Comparison of ENCODE assay signal across 32 mouse cellular contexts in the genomic region with DNA sequence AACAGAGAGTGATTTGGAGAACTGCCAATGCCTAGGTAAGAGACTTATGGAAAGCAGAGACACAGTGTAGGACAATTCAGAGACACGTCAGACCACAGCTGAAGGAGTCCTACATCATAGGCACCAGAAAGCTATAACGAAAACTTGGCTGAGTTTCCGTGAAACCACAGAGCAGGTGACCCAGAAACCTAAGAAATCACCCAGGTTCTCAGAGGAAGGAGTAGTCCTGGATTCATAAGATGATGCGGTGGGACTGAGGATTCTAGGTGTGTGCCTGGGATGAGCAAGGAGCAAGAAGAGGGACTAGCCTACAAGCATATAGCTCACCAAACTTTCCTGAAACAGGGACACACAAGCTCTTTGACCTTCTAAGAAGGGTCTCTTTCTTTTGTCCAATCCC. TPM values are rescaled to one million over a fixed set of nuclear protein-coding genes. Genes with fewer than 3 reads are reported as not detected.
DNase-seq lines count a peak whose midpoint lies in the region; ATAC-seq and TF ChIP-seq lines count a peak whose summit lies in the region.
"Had no signal": no experiment of that assay in that cellular context is flagged by ENCODE, and none has a peak within 500 bp of the region (broad histone marks: within the 10 kb centered on the region; RNA-seq: fewer than 3 reads in every experiment).

No protein-coding gene starts in this region.

- no peaks in the 10 kb centered on the region for H3K27me3 ChIP-seq in heart, embryonic 14.5 days (ENCODE audit: control insufficient read depth, insufficient read depth, low read length)
- no peaks in the 10 kb centered on the region for H3K27me3 ChIP-seq in kidney, embryonic 16.5 days (ENCODE audit: insufficient read depth, low read length)
- peaks cover 8% of the 10 kb centered on the region; the same call in 1 of the 2 replicates for H3K27me3 ChIP-seq in embryonic facial prominence, embryonic 10.5 days (replicated peaks; ENCODE audit: low read depth, poor library complexity, severe bottlenecking)
- H3K27me3 ChIP-seq: CH12.LX; embryonic facial prominence, embryonic 12.5 days; heart, embryonic 15.5 days; hindbrain, embryonic 12.5 days; liver, embryonic 13.5 days; Patski; stomach, embryonic 15.5 days had no signal

- no peak for DNase-seq in gastrocnemius, adult 2 months
- no peak for DNase-seq in gastrocnemius, postnatal 36 days
- DNase-seq in heart, postnatal 4 days: no peak
- DNase-seq in kidney, adult 8-10 months: no peak
- no peak for DNase-seq in embryonic facial prominence, embryonic 10.5 days (ENCODE audit: low spot score)
- DNase-seq in lung, postnatal 36 days: no peak
- DNase-seq: adrenal gland, postnatal 10 days; cerebellum, adult 11 months; cerebellum, adult 9-10 months; cerebellum, postnatal 36 days; gastrocnemius, postnatal 25 days; layer of hippocampus, postnatal 36 days; left cerebral cortex, postnatal 4 days; liver, embryonic 13.5 days; lung, adult 2 months; lung, postnatal 10 days; midbrain, embryonic 14.5 days; retina, postnatal 1 day; right cerebral cortex, postnatal 14 days; thymus, adult 2 months; thymus, postnatal 36 days had no signal

- H3K9ac ChIP-seq in heart, embryonic 14.5 days (ENCODE audit: low read length): peak overlapping the region; percentile 25; the same call in 1 of the 2 replicates
- 0 out of 2 replicates have a peak overlapping the region, but pooled peaks have one; percentile 4 for H3K9ac ChIP-seq in kidney, embryonic 16.5 days (replicated peaks; ENCODE audit: low read length)
- H3K9ac ChIP-seq: embryonic facial prominence, embryonic 12.5 days; heart, embryonic 15.5 days; hindbrain, embryonic 12.5 days; liver, embryonic 13.5 days; stomach, embryonic 15.5 days had no signal

- H3K36me3 ChIP-seq in heart, embryonic 14.5 days (ENCODE audit: control insufficient read depth, insufficient read depth, low read length): peaks cover 2% of the 10 kb centered on the region; the same call in 1 of the 2 replicates
- 0 out of 2 replicates have a peak, but pooled peaks cover 4% of the 10 kb centered on the region for H3K36me3 ChIP-seq in kidney, embryonic 16.5 days (ENCODE audit: insufficient read depth, low read length)
- peaks cover 15% of the 10 kb centered on the region for H3K36me3 ChIP-seq in embryonic facial prominence, embryonic 10.5 days (replicated peaks)
- H3K36me3 ChIP-seq: embryonic facial prominence, embryonic 12.5 days; stomach, embryonic 15.5 days had no signal

- H3K27ac ChIP-seq in gastrocnemius, adult 2 months: peak overlapping the region; percentile 68
- no peak overlapping the region for H3K27ac ChIP-seq in heart, embryonic 14.5 days (replicated peaks in 1 of 2; ENCODE audit: control insufficient read depth in 1 of 2, insufficient read depth in 1 of 2, low read depth in 2 of 2, low read length in 2 of 2)
- 0 out of 2 replicates have a peak overlapping the region, but pooled peaks have one; percentile 32 for H3K27ac ChIP-seq in kidney, embryonic 16.5 days (ENCODE audit: low read length)
- peak overlapping the region; percentile 25; the same call in 1 of the 2 replicates for H3K27ac ChIP-seq in embryonic facial prominence, embryonic 10.5 days (replicated peaks)
- H3K27ac ChIP-seq: embryonic facial prominence, embryonic 12.5 days; heart, embryonic 15.5 days; hindbrain, embryonic 12.5 days; hindbrain, postnatal 0 days; liver, embryonic 13.5 days; stomach, embryonic 15.5 days had no signal

- WGBS in heart, embryonic 14.5 days: 71% methylated on average over 4 of the region's 4 CpGs
- 72% methylated on average over 4 of the region's 4 CpGs for WGBS in kidney, embryonic 16.5 days
- 84% methylated on average over 4 of the region's 4 CpGs for WGBS in embryonic facial prominence, embryonic 10.5 days

- no peak for ATAC-seq in heart, embryonic 14.5 days (ENCODE audit: insufficient number of reproducible peaks, insufficient read depth, low FRiP score, low read depth)
- no peak for ATAC-seq in kidney, embryonic 16.5 days (ENCODE audit: low FRiP score, low TSS enrichment)
- ATAC-seq: forebrain, embryonic 14.5 days; hindbrain, postnatal 0 days; intestine, embryonic 16.5 days; Patski had no signal

- TF ChIP-seq CTCF in gastrocnemius, adult 2 months (IDR thresholded peaks at IDR 0.05): no peak

- H3K4me3 ChIP-seq in gastrocnemius, adult 2 months: no peak overlapping the region
- H3K4me3 ChIP-seq in heart, embryonic 14.5 days (ENCODE audit: control insufficient read depth in 1 of 2, insufficient read depth in 1 of 2, low read depth in 1 of 2, low read length in 2 of 2): no peak overlapping the region
- no peak overlapping the region for H3K4me3 ChIP-seq in kidney, embryonic 16.5 days (ENCODE audit: low read length)
- no peak overlapping the region for H3K4me3 ChIP-seq in embryonic facial prominence, embryonic 10.5 days
- H3K4me3 ChIP-seq: embryonic facial prominence, embryonic 12.5 days; heart, embryonic 15.5 days; hindbrain, embryonic 12.5 days; liver, embryonic 13.5 days; stomach, embryonic 15.5 days had no signal

- intact Hi-C loops in gastrocnemius, adult 2 months (cut with DNase I): no loop called here
- intact Hi-C loops in gastrocnemius, postnatal 36 days (cut with DNase I): no loop called here

- peaks cover 11 to 21% of the 10 kb centered on the region in 2 experiments for H3K4me1 ChIP-seq in heart, embryonic 14.5 days (ENCODE audit: control insufficient read depth in 2 of 2, insufficient read depth in 2 of 2, low read length in 2 of 2)
- H3K4me1 ChIP-seq in kidney, embryonic 16.5 days (ENCODE audit: insufficient read depth, low read length): peaks cover 35% of the 10 kb centered on the region
- H3K4me1 ChIP-seq in embryonic facial prominence, embryonic 10.5 days: peaks cover 37% of the 10 kb centered on the region

- no peaks in the 10 kb centered on the region for H3K9me3 ChIP-seq in heart, embryonic 14.5 days (ENCODE audit: control insufficient read depth, low read length)
- no peaks in the 10 kb centered on the region for H3K9me3 ChIP-seq in kidney, embryonic 16.5 days (ENCODE audit: low read length)
- H3K9me3 ChIP-seq in embryonic facial prominence, embryonic 10.5 days: no peaks in the 10 kb centered on the region
- H3K9me3 ChIP-seq: embryonic facial prominence, embryonic 12.5 days; heart, embryonic 15.5 days; hindbrain, embryonic 12.5 days; liver, embryonic 13.5 days; stomach, embryonic 15.5 days had no signal

- no peak overlapping the region for H3K4me2 ChIP-seq in heart, embryonic 14.5 days (ENCODE audit: low read length)
- H3K4me2 ChIP-seq in kidney, embryonic 16.5 days (replicated peaks; ENCODE audit: low read depth, low read length): no peak overlapping the region; the same call in 1 of the 2 replicates
- H3K4me2 ChIP-seq: hindbrain, embryonic 12.5 days; stomach, embryonic 15.5 days had no signal

RNA-seq across cellular contexts. Expression of gene Slc22a5, which starts 3.2 kb away (rescaled TPM):
- total RNA-seq in gastrocnemius, adult 2 months (2021): 10 to 100 TPM in 1 of 2 experiments, 1 to 10 TPM in 1; 7.6 to 11.0 TPM
- 10 to 100 TPM in 1 of 2 experiments, 1 to 10 TPM in 1; 7.7 to 12.8 TPM for total RNA-seq in gastrocnemius, postnatal 36 days (2021)
- 8.4 and 9.1 TPM in 2 replicates for polyA plus RNA-seq in heart, embryonic 14.5 days (2014; fragmentation: Nextera tagmentation; extraction: Ambion mirVana)
- 10 to 100 TPM; 13.3 to 15.0 TPM for total RNA-seq in heart, postnatal 4 days (2021)
- polyA plus RNA-seq in kidney, embryonic 16.5 days (2015; fragmentation: Nextera tagmentation; extraction: Ambion mirVana): 17.3 and 18.4 TPM in 2 replicates
- polyA plus RNA-seq in embryonic facial prominence, embryonic 10.5 days (2016; fragmentation: Nextera tagmentation; extraction: Ambion mirVana): 7.6 and 8.7 TPM in 2 replicates

RNA-seq across cellular contexts. Expression of gene Gm12216, which starts 29.2 kb away (rescaled TPM):
- total RNA-seq in gastrocnemius, adult 2 months (2021): 1 to 10 TPM in 1 of 2 experiments, under 1 TPM in 1; 0.87 to 1.4 TPM
- total RNA-seq in gastrocnemius, postnatal 36 days (2021): 1 to 10 TPM; 1.6 to 2.1 TPM
- polyA plus RNA-seq in heart, embryonic 14.5 days (2014; fragmentation: Nextera tagmentation; extraction: Ambion mirVana): 0.30 and 1.0 TPM in 2 replicates
- total RNA-seq in heart, postnatal 4 days (2021): 1 to 10 TPM in 1 of 2 experiments, under 1 TPM in 1; 0.32 to 1.6 TPM
- 1.1 and 2.1 TPM in 2 replicates for polyA plus RNA-seq in kidney, embryonic 16.5 days (2015; fragmentation: Nextera tagmentation; extraction: Ambion mirVana)
- polyA plus RNA-seq in embryonic facial prominence, embryonic 10.5 days (2016; fragmentation: Nextera tagmentation; extraction: Ambion mirVana): not detected in 2 replicates
- total RNA-seq: hindbrain, postnatal 0 days had no signal
- polyA plus RNA-seq: forebrain, embryonic 14.5 days; hindbrain, embryonic 12.5 days had no signal

Comparison
In these comparisons a context has a peak if more than half of its experiments do, and no peak if none do; other contexts are left out.
1. H3K27ac ChIP-seq: peak in gastrocnemius, adult 2 months (single experiment), kidney, embryonic 16.5 days (single experiment) and embryonic facial prominence, embryonic 10.5 days (single experiment); none in heart, embryonic 14.5 days (0 of 2).